Mouse (Mus musculus): ENCODE results near the gene Gm5624.
"Not testable (repeated sequence)": the region's sequence is repeated elsewhere in the genome, so short reads cannot be mapped to it uniquely, and the experiment has no call there.

Gene Gm5624

DNA sequence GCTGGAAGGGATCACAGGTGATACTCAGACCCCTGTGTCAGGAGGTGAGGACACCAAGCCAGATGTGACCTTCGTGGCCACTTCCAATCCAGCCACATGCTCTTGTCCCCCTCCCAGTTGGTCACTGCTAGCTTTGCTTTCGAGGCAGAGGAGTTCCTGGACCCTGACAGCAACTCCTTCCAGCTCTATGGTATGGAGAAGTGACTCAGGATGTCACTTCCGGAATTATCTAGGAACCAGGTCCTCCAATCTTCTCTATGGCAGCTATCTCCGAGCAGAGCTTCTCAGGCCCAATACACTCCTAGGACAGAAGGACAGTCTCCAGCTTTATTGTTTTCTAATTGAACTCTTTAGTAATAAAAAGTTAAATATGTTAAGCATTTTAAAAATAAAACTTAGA, at the start of gene Gm5624:
TSS of gene Gm5624 (minus strand) at position 202 of the 400 bp plus-strand sequence.
- not testable (repeated sequence) for DNase-seq (ENCODE audit: low read depth)

- DNase-seq (ENCODE audit: low read depth), result not testable (repeated sequence)
Measured at GRCm38 (mm10) chr14:44591765-44592164, 36.0 kb downstream of the Gm5624 start.

DNA sequence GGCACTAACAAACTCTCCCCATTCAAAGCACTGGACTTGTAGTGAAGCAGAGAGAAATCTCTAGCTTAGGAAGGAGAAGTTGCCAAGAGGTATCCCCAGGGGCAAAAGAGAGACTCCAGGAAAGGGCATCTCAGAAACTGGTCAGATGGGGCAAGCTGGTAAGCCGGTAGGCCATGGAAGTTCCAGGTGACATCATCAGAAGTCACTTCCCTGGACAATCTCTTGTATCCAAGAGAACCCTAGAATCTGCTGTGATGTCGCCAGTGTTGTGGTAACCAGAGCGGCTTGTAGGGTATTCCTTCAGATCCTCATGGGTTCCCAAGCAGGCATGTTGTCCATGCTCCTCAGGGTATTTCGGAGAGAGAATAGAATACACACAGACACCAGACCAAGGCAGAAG, 44.9 kb downstream of the Gm5624 start, which contains the start of gene Gm8247:
TSS of gene Gm8247 (plus strand) at position 301 of the 400 bp plus-strand sequence.
- DNase-seq (ENCODE audit: low read depth), result not testable (repeated sequence)

GRCm38 (mm10) chr14:44547961-44548360, 79.8 kb downstream of the Gm5624 start:
- not testable (repeated sequence) for DNase-seq (ENCODE audit: low read depth)

GRCm38 (mm10) chr14:44517976-44518375, 109.8 kb downstream of the Gm5624 start, which contains the start of gene Gm17093:
Gene Gm17093 (plus strand): TSS chr14:44518276.
- DNase-seq (ENCODE audit: low read depth), result not testable (repeated sequence)
